Mouse (Mus musculus) 3134 (cell line): ENCODE data around the gene Dnm1.

Experiments used
- DNase-seq: peaks from one replicate; pipeline ENCODE4 v3.0.0-alpha.2; 2011; ENCODE audit warnings: low spot score; ENCODE audit not compliant: insufficient read length; ENCODE audit errors: extremely low read depth

Dnm1 gene

DNA sequence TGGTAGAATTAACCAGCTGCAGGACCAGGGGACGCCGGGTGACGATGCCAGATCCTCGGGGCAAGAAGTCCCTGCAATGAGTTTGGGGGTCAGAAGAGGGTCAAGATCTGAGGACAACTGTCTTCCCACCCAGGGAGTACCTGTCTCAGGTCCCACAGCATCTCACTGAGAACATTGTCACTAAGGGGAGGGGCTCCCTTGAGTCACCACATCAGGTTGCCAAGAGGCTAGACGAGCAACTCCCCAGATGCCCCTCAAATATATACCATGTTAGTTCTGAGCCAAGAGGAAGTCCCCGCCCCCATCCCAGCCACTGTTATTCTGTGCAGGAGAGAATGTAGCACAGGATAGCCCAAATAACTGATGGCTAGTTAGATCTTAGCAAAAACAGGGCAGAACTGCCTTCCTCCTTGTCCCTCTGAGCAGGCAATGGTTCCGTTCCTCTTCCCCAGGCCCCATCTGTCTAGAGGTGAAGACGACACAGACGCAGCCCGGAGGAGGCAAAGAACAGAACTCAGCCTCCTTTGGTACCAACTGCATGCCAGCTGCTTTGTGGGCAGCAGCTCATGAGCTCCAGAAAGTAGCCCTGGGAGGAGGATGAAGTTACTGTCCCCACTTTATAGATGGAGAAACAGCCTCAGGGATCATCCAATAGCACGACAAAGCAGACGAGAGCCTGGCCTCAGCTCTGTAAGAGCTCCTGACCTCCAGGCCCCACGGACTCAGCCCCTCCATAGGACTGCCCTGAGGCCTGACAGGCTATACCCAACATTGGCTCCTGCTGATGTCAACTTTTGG, 12.1 kb downstream of the Dnm1 start:
- DNase-seq = peak; percentile 26

GRCm38 (mm10) chr2:32339912-32340642, 13.1 kb downstream of the Dnm1 start:
- DNase-seq = no peak

GRCm38 (mm10) chr2:32335888-32336287, 17.2 kb downstream of the Dnm1 start:
- DNase-seq = no peak

GRCm38 (mm10) chr2:32332159-32332558, 21.0 kb downstream of the Dnm1 start:
- no peak for DNase-seq

DNA sequence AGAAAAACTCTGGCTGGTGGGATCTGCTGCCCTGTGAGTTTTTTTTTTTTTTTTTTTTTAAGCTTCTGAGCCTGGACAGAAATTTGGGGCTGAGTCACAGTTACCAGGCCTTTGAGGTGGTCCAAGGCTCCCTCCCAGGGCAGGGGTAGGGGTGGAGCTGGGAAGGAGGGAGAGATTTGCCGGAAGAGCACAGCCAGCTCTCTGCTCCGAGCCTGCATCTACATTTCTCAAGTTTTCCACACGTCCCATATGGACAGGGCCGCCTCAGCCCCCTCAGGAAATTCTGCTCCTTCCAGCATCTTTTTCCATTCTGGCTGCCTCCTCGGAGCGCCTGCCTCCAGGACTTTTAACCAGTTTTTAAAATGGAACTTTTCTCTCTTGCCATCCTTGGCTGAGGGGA, 23.6 kb downstream of the Dnm1 start:
- no peak for DNase-seq

- no peak for DNase-seq
Measured at GRCm38 (mm10) chr2:32328911-32329460, 24.2 kb downstream of the Dnm1 start.

DNA sequence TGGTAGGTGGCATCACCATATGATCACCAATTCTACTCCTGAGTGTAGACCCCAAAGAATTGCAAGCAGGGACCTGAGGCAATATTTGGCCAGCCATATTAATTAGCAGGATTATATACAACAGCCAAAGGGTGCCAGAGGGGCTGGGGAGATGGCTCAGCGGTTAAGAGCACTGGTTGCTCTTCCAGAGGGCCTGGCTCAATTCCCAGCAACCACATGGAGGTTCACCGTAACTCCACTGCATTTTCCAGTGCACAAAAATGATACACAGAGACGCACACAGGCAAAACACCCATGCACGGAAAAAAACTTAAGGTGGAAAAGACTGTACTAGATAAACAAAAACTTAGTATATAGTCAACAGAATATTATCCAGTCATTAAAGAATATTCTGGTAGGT, 25.9 kb downstream of the Dnm1 start:
- no peak for DNase-seq

DNA sequence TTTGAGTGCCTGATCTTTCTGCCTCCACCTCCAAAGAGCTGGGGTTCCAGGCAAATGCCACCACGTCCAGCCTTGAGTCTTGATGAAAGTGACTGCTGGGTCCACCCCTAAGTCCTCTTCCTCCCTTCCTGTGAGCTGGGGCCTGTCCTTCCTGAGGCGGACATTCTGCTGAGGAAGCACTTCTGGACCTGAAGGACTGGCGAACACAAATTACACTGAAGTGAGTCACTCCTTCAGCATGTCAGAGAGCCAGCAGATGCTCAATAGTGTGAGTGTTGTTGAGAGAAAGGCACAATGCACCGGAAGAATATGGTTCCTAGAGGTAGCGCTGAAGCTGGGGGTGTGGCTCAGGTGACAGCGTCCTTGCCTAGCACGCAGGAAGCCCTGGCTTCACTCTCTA, 27.8 kb downstream of the Dnm1 start:
- peak; percentile 64 for DNase-seq

DNA sequence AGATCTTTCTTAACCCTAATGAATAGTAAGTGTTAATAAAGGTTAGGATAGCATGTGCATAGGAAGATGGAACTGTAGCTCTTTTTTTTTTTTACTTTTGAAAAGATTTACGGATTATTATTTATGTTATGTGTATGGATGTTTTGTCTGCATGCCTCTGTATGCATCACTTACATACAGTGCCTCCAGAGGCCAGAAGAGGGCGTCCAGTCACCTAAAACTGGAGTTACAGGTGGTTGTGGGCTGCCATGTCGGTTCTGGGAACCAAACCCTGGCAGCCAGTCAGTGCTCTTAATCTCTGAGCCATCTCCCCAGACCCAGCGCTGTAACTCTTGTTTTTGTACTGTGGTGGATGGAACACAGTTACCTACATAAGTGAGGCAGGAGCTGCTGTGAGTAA, 28.8 kb downstream of the Dnm1 start:
- DNase-seq = no peak

GRCm38 (mm10) chr2:32322754-32323741, 30.1 kb downstream of the Dnm1 start:
- DNase-seq = no peak

- DNase-seq = no peak
Measured at GRCm38 (mm10) chr2:32321591-32322298, 31.4 kb downstream of the Dnm1 start.

DNA sequence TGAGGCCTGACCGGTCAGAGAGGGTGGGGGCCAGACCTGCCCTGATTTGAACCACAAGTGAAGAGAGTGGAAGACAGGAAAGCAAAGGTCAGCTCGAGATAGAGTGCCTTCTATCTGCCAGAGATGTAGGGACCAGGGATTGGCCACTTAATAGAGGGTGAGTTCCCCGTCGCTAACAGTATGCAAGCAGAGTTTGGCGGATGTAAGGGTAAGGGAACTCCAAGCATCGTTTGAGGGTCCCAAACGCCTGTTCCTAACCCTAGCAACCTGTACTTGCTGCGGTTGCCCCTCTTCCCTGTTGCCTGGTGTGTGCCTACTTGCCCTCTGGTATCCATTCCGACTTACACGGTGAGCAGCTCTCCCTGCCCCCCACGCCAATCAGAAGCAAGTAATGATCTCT, 32.4 kb downstream of the Dnm1 start:
- no peak for DNase-seq

GRCm38 (mm10) chr2:32319586-32320580, 33.3 kb downstream of the Dnm1 start:
- no peak for DNase-seq

DNA sequence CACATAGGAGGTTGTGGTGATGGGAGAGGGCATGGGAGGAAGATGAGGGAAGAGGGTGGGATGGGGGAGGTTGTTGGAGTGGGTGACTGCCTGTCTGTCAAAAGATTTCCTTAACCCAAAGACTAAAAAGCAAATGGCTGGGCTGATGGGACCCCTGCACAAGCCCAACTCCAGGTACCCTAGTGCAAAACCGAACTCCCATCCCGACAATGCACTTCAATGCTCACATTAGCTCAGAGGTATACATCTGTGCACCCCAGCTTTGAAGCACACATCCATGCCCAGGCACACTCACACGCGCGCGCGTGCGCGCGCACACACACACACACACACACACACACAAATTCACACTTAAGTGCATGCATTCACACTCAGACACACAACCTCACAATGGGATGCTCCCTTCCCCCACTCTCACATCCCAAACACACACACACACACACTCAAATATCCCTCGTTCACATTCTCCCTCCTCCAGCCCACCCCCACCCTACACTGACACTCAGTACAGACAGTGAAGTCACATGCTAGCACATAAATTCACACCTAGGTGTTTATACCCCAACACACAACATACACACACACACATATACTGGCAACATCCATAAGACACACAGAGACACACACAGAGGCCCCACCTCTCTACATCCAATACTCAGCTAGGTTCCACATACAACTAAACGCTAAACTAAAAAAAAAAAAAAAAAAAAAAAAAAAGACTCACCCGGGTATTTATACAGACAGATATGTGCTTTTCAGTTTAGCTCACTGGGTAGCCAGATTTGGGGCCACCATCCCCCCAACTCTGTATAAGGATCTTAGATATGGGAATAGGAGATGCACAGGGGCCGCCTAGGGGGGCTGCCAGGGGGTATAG, 34.2 kb downstream of the Dnm1 start:
- DNase-seq = no peak

DNA sequence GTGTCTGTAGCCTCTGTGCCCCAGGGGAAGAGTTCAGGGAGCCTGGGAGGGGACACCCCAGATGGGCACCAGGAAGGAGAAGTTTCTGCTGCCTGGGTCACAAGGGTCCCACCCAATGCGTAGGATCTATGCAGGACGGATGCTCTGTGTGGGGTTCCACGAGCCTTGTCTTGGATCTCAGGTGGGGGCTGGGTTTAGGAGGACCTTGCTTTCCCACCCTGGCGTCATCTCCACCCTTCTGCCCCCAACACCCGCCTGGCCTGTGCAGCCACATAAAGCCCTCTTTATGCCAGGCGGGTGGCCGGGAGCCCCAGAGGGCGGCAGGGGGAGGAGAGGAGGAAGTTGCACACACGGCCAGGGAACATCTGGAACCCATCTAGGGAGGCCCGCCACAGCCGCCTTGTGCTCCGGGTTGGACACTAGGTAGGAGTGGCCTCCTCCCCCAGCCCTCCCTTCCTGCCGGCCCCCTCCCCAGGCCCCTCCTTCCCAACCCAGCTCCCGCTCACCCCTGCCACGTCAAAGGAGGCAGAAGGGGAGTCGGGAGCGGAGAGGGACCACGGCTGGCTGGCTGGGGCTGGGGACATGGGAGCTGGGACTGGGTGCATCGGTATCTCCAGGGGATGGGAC, 35.2 kb downstream of the Dnm1 start:
- DNase-seq = no peak

- no peak for DNase-seq
Measured at GRCm38 (mm10) chr2:32316887-32317656, 36.1 kb downstream of the Dnm1 start.

DNA sequence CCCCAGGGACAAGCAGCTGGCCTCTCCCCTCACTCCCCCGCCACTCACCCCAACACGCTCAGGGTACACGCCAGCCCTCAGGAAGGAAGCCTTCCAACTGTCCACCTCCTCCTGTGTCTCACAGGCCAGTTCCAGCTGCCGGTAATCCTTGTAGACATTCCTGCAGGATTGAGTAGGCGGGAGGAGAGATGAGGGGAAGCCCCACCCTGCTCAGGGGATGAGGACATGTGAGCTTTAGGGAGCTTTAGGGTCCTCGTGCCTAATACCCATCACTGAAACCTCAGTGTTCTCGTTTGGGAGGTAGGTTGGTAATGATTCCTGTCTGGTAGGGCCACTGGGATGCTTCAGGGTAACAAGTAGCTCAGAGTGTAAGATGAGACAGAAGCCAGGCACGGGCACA, 37.4 kb downstream of the Dnm1 start:
- no peak for DNase-seq
